Mouse (Mus musculus): ENCODE results near the gene Nsmce4a. TPM values are rescaled to one million over a fixed set of nuclear protein-coding genes. Genes with fewer than 3 reads are reported as not detected.

The Nsmce4a gene
- 55.3 and 65.1 TPM in 2 replicates for polyA plus RNA-seq (2012; ENCODE audit: insufficient read depth, insufficient read length, missing spikeins)

DNA sequence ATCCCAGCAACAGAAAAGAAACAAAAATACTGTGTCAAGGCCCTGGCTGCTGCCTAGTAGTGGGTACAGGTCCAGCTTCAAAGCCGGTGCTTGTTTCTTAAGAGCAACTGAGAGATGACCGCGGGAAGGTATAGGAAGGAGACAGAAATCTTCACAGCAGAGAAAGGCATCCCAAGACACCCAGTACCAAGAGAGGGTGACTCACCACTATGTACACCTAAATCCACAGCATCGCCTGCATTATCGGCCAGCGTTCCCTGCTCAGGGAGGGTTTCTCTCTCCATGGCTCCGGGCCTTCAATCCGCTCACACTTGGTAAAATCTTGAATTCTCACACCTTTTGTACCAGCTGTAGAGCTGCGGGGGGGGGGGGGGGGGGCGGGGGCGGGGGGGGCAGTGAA, at the start of gene Nsmce4a:
Nsmce4a (minus strand) TSS at position 298 of the 400 bp plus-strand sequence.
- Histone ChIP-seq H3K4me3 (ENCODE audit: insufficient read depth, low read length) (no peak within 1 kb of the TSS), H3K27ac (ENCODE audit: insufficient read depth, low read depth, low read length) (no peak within 1 kb of the TSS), H3K4me1 (ENCODE audit: control insufficient read depth, insufficient read depth, low read length) (no peaks in the 10 kb centered on the region)
- TF ChIP-seq CTCF (IDR thresholded peaks at IDR 0.05; ENCODE audit: low read depth, low read length) (no peak), POLR2A (IDR thresholded peaks at IDR 0.05; ENCODE audit: borderline replicate concordance, low read depth, low read length) (no peak)

DNA sequence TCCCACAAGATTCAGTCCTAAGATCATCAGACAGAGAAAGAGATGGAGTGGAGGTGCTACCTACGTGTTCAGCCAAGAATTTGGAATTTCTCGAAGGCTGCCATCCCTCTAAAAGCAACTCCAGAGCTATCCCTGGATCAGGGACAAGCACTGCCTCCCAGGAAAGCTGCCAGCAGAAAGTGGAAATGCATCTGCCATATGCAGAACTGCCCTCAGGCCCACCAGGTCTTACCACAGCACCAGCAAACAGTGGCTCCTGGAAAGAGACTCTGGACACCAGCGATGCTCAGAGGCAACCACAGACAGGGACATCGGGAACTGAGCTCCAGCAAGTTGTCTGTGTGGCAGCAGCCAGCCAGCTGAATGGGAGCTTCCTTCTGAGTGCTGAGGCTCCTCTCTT, 49.4 kb upstream of the Nsmce4a start:
- Histone ChIP-seq H3K4me3 (ENCODE audit: insufficient read depth, low read length) (no peak overlapping the region), H3K4me1 (ENCODE audit: control insufficient read depth, insufficient read depth, low read length) (no peaks in the 10 kb centered on the region), H3K27ac (ENCODE audit: insufficient read depth, low read depth, low read length) (no peak overlapping the region)
- TF ChIP-seq CTCF (IDR thresholded peaks at IDR 0.05; ENCODE audit: low read depth, low read length): no peak
- TF ChIP-seq POLR2A (IDR thresholded peaks at IDR 0.05; ENCODE audit: borderline replicate concordance, low read depth, low read length): no peak

DNA sequence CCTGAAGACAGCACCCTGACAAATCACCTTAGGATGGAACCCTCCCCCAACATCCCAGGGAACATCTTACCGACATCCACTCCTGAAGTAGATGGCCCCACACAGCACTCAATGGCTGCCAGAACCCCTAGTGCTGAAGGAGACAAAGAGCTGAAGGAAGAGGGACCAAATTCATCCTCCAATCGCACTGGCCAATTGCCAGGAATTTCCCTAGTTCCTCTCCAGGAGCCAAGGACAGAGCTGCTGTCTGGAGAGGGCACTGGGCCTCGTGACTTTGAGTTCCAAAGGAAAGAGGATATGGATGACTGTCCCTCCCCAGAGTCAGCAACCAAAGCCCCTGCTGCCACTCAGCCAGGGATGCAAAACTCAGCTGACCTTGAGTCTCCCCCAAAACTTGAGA, 49.0 kb upstream of the Nsmce4a start:
- H3K4me1 ChIP-seq (ENCODE audit: control insufficient read depth, insufficient read depth, low read length): no peaks in the 10 kb centered on the region
- H3K4me3 ChIP-seq (ENCODE audit: insufficient read depth, low read length): no peak overlapping the region
- TF ChIP-seq CTCF (IDR thresholded peaks at IDR 0.05; ENCODE audit: low read depth, low read length) (no peak), POLR2A (IDR thresholded peaks at IDR 0.05; ENCODE audit: borderline replicate concordance, low read depth, low read length) (no peak)
- H3K27ac ChIP-seq (ENCODE audit: insufficient read depth, low read depth, low read length): no peak overlapping the region

DNA sequence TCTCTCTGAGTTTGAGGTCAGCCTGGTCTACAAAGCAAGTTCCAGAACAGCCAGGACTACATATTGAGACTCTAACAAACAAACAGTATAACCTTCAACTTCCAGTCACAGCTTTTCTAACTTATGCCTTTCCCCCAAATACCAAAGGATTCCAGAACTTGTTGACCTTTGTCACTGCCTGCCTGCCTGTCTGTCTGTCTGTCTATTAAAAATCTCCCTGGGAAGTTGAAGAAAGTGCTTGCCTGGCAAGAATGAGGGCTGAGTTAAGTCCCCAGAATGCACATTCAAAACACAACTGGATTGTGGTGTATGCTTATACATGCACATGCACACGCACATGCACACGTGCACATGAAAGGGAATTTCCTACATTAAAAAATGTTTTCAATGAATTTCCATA, 48.1 kb upstream of the Nsmce4a start:
- Histone ChIP-seq H3K27ac (ENCODE audit: insufficient read depth, low read depth, low read length) (no peak overlapping the region), H3K4me3 (ENCODE audit: insufficient read depth, low read length) (no peak overlapping the region), H3K4me1 (ENCODE audit: control insufficient read depth, insufficient read depth, low read length) (no peaks in the 10 kb centered on the region)
- TF ChIP-seq CTCF (IDR thresholded peaks at IDR 0.05; ENCODE audit: low read depth, low read length) (no peak), POLR2A (IDR thresholded peaks at IDR 0.05; ENCODE audit: borderline replicate concordance, low read depth, low read length) (no peak)

DNA sequence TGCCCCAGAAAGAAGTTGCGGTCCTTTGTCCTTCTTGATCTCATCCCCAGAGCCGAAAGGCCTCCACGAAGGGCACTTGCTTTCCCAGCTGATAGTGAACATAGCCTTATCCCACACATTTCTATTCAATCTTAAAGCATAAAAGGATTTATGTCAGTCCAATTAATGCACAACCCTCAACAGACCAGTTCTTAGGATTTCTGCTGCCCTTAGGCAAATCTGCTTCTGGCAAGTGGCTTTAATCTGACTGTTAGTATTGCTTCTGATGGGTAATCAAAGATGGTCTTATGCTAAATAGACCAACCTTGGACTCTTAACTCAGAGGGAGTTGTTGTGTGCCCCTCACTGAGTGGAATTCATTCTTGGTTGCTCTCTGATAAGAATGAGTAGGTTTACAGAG, 44.7 kb upstream of the Nsmce4a start:
- Histone ChIP-seq H3K4me3 (ENCODE audit: insufficient read depth, low read length) (no peak overlapping the region), H3K27ac (ENCODE audit: insufficient read depth, low read depth, low read length) (no peak overlapping the region), H3K4me1 (ENCODE audit: control insufficient read depth, insufficient read depth, low read length) (no peaks in the 10 kb centered on the region)
- TF ChIP-seq CTCF (IDR thresholded peaks at IDR 0.05; ENCODE audit: low read depth, low read length): no peak
- no peak for TF ChIP-seq POLR2A (IDR thresholded peaks at IDR 0.05; ENCODE audit: borderline replicate concordance, low read depth, low read length)

DNA sequence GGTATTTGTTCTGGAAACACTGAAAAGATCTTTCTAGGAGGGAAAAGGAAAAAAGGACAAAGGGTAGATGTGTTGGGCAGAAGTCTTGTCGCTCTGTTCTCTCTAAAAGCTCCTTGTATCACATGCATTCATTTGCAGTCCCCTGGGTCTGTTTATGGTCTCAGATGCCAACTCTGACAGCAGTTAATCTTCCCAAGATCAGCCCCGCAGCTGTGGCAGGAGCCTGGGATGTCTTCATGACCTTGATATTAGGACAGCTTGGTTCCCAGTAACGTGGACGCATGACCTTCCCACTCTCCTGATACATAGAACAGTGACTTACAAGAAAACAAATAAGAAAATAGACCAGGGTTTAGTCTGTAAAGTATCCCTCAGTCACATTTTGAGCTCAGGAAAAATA, 41.1 kb upstream of the Nsmce4a start:
- H3K4me1 ChIP-seq (ENCODE audit: control insufficient read depth, insufficient read depth, low read length): no peaks in the 10 kb centered on the region
- H3K27ac ChIP-seq (ENCODE audit: insufficient read depth, low read depth, low read length): no peak overlapping the region
- H3K4me3 ChIP-seq (ENCODE audit: insufficient read depth, low read length): no peak overlapping the region
- TF ChIP-seq POLR2A (IDR thresholded peaks at IDR 0.05; ENCODE audit: borderline replicate concordance, low read depth, low read length): no peak
- TF ChIP-seq CTCF (IDR thresholded peaks at IDR 0.05; ENCODE audit: low read depth, low read length): no peak

DNA sequence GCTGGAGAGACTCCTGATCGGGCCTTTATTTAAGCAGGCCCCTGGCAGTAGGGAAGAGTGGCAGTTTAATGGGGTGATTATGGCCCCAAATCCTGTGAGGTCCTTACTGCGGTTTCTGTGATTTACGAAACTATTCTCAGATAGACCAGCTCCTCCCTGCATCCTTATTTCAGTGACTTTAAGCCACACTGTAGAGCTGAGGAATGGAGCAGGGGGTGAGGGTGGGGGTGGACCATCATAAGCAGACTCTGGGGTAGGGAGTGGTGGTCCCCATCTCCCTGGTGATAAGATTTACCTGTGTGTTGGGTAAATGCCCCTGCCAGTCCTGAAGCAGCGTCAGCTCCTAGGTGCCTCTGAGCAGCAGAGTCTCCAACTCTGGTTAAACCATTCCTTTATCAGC, 34.0 kb upstream of the Nsmce4a start:
- Histone ChIP-seq H3K4me1 (ENCODE audit: control insufficient read depth, insufficient read depth, low read length) (no peaks in the 10 kb centered on the region), H3K27ac (ENCODE audit: insufficient read depth, low read depth, low read length) (no peak overlapping the region), H3K4me3 (ENCODE audit: insufficient read depth, low read length) (no peak overlapping the region)
- no peak for TF ChIP-seq CTCF (IDR thresholded peaks at IDR 0.05; ENCODE audit: low read depth, low read length)
- no peak for TF ChIP-seq POLR2A (IDR thresholded peaks at IDR 0.05; ENCODE audit: borderline replicate concordance, low read depth, low read length)

DNA sequence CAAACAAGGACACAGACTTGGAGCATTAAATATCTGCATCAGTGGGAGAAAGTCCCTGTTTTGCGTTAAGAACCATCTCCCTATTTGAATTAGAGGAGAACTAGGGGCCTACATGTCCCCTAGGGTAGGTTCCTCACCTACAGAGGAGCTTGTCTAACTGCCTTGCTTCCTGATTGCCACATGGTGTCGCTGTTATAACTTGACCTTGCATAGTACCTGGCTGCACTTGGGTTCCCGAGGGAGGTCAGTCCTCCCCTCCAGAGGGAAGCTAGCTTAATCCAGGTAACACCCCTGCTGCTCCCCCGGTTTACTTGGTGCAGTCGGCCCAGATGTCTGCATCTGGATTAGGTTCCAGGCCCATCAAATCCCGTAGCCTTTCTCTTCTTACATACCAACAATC, 32.2 kb upstream of the Nsmce4a start:
- no peak overlapping the region for H3K27ac ChIP-seq (ENCODE audit: insufficient read depth, low read depth, low read length)
- TF ChIP-seq POLR2A (IDR thresholded peaks at IDR 0.05; ENCODE audit: borderline replicate concordance, low read depth, low read length) (no peak), CTCF (IDR thresholded peaks at IDR 0.05; ENCODE audit: low read depth, low read length) (peak; percentile 62; the same call in 1 of the 2 replicates)
- no peak overlapping the region for H3K4me3 ChIP-seq (ENCODE audit: insufficient read depth, low read length)
- H3K4me1 ChIP-seq (ENCODE audit: control insufficient read depth, insufficient read depth, low read length): no peaks in the 10 kb centered on the region

DNA sequence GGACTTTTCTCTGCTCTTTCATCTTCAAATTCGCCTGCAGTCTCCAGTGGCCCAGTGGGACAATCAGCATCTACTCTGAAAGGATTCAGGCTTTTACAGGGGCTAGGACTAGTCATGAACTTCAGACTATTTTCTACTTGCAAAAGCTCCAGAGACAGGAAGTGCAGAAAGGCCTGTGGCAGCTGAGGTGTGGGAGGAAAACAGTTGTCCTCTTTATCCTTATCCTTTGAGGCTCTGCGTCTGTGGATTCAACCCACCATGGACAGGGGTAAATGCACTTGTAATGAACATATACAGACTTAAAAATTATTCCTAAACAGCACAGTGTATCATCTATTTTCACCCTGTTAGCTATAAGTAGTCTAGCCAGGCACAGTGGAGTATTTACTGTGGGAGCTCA, 31.5 kb upstream of the Nsmce4a start:
- no peak for TF ChIP-seq POLR2A (IDR thresholded peaks at IDR 0.05; ENCODE audit: borderline replicate concordance, low read depth, low read length)
- TF ChIP-seq CTCF (IDR thresholded peaks at IDR 0.05; ENCODE audit: low read depth, low read length): no peak
- Histone ChIP-seq H3K27ac (ENCODE audit: insufficient read depth, low read depth, low read length) (no peak overlapping the region), H3K4me1 (ENCODE audit: control insufficient read depth, insufficient read depth, low read length) (no peaks in the 10 kb centered on the region), H3K4me3 (ENCODE audit: insufficient read depth, low read length) (no peak overlapping the region)

DNA sequence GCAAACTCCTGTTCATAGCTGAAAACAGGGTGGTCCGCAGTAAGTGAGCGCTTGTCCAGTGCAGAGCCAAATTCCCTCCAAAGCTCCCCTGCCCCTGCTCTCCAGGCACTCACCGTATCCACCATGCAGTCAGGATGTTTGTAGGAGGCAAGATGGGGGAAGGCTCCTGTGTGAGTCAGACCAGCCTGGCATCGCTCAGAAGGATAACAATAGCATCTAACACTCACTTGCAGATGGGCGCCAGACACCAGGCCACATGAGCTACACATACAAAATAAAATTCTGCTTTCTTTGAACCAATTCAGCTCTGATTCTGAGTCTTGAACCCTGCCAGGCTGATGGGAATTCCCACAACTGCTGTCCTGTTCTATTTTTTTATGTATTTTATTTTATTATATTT, 30.6 kb upstream of the Nsmce4a start:
- no peak overlapping the region for H3K4me3 ChIP-seq (ENCODE audit: insufficient read depth, low read length)
- H3K4me1 ChIP-seq (ENCODE audit: control insufficient read depth, insufficient read depth, low read length): no peaks in the 10 kb centered on the region
- no peak for TF ChIP-seq CTCF (IDR thresholded peaks at IDR 0.05; ENCODE audit: low read depth, low read length)
- no peak overlapping the region for H3K27ac ChIP-seq (ENCODE audit: insufficient read depth, low read depth, low read length)

DNA sequence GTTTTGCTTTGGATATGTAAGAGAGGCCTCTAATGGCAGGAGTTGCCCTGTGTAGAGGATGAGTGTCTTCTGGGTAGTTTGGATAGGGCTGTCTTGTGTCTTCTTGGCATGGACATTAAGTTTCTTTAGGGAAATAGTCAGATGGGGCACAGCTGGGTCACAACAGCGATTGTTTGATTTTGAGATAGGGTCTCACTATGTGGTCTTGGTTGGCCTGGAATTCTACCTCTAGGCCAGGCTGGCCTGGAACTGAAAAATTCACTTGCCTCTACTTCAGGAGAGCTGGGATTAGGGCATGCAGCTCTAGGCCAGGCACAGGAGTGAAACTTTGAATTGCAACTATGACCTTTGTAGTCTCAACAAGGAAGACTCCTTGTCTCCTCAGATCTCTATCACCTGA, 29.9 kb upstream of the Nsmce4a start:
- H3K4me3 ChIP-seq (ENCODE audit: insufficient read depth, low read length): no peak overlapping the region
- TF ChIP-seq CTCF (IDR thresholded peaks at IDR 0.05; ENCODE audit: low read depth, low read length) (no peak), POLR2A (IDR thresholded peaks at IDR 0.05; ENCODE audit: borderline replicate concordance, low read depth, low read length) (no peak)
- no peak overlapping the region for H3K27ac ChIP-seq (ENCODE audit: insufficient read depth, low read depth, low read length)

More for the DNA sequence above, 29.9 kb upstream of the Nsmce4a start:
- H3K4me1 ChIP-seq (ENCODE audit: control insufficient read depth, insufficient read depth, low read length): no peaks in the 10 kb centered on the region
